Mouse (Mus musculus): ENCODE measurements around the gene Olfr166.
"Not testable (repeated sequence)": the region's sequence is repeated elsewhere in the genome, so short reads cannot be mapped to it uniquely, and the experiment has no call there.

Olfr166 gene

DNA sequence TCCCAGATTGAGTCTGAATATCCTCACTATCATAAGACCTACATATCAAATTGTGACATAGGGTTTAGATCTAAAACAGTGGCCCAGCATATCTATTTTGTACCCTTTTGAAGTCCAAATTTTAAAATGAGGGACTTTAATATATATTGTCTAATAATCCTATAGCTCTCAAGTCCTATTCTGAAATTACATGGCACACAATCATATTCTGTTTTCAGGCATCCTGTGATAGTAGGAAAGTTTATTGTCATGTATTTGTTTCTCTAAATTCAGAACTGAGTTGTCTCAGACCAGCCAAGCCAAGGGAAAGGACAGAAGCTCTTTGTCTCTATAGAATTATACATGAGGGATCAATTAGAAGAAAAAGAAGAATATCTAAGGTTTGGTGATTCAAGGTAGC is at the start of gene Olfr166:
Gene Olfr166 (plus strand): TSS at position 301 of the 400 bp plus-strand sequence.
- no peak for DNase-seq (ENCODE audit: extremely low spot score)

DNA sequence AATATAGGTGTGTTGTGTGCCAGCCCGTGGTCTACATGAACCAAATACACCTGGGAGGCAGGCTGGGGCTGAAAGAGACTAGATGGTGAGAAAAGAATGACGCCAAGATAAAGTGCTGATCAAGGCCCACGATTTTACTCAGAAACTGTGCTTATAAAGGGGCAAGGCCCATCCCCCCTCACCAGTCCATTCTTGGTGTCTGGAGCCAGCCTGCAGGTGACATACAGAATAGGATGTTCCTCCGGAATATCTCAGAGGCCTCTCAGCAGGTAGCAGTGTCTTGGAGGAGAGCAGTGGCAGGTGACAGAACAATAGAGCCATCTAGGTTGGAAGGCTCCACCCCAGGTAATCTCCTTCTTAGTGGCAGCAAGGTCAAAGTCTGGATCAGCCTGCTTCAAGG is 24.8 kb upstream of the Olfr166 start:
- not testable (repeated sequence) for DNase-seq (ENCODE audit: extremely low spot score)

DNA sequence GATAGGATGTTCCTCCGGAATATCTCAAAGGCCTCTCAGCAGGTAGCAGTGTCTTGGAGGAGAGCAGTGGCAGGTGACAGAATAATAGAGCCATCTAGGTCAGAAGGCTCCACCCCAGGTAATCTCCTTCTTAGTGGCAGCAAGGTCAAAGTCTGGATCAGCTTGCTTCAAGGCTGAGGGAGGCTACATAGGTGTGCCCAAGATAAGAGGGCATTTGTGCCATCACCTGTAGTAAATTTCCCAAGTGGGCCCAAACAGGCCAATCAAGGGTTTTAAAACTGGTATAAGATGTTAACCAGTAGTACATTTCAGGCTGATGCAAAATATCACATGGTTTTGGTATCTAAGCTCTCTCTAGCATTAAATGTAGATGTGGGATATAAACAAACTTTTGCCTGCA is 19.1 kb upstream of the Olfr166 start:
- DNase-seq (ENCODE audit: extremely low spot score), result no peak

DNA sequence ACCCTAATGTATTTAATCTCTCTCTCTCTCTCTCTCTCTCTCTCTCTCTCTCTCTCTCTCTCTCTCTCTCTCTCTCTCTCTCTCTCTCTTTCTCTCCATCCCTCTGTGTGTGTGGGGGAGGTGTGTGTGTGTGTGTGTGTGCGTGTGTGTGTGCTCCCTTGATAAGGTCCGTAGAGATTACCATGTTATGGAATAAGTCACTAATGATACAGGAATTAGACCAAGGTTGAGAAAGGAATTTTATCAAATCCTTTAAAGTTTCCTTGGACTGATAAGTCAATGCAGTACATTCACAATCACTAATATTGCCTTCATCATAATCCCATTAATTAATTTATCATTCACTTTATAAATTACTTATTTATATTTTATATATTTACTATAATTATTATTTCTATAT is 38.7 kb downstream of the Olfr166 start, which contains the start of gene Olfr167:
Gene Olfr167 (minus strand): TSS at position 101 of the 400 bp plus-strand sequence.
- no peak for DNase-seq (ENCODE audit: extremely low spot score)

DNA sequence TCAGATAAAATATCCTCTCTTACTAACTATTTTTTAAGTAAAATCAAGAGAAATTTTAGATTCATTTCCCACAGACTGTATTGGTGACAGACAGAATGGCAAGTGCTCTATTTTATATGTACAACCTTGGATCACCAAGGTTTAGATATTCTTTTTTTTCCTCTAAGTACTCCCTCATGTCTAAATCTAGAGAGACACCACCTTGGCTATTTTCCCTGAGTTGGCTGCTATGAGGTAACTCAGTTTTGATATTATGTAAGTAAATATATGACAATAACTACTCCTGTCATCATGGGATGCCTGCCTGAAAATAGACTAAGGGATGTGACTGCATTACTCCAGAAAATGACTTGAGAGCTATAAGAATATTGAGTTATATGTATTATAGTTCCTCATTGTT is 52.0 kb downstream of the Olfr166 start, which contains the start of gene Olfr168:
Gene Olfr168 (minus strand): TSS at position 101 of the 400 bp plus-strand sequence.
- no peak for DNase-seq (ENCODE audit: extremely low spot score)
